Comparison of ENCODE assay signal across 8 mouse cellular contexts in the genomic region with DNA sequence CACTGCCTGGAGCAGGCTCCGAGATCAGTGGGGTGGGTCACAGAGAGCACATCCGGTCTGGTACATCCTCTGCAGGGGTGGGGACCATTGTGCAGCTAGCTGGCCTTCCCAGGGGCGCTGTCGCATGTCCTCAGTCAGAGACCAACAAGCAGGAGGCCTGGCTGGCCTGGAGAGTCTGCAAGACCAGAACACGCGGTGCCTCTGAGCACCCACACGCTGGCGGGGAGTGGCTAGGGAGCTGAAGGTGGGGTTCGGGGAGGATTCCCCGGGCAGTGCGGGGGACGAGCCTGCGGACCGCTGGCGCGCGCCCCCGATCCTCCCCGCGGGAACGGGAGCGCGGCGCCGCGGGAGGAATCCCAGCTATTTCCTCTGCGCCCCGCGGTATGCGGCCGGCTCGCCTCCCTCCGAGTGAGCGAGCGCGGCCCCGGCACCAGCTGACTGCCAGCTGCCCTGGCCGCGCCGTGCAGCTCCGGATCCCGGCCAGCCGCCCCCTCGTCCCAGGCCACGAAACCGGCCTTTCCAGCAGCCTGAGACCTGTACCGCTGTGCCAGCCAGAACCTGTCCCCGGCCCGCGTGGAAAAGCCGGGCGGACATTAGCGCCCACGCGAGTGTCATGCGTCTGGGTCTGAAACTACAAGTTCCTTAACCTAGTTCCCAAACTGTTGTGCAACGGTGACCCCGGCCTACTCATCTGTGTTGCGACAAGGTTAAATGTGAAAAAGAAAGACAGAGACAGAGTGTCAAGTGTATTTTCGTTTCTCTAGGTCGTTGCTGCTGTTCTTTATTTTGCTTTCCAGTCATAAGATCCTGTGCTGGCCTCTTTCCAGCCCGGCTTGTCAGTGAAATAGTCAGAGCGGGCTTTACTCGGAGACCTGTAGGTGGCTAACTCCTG.
A peak's percentile ranks its signal among the peaks of the same experiment; 100 is the strongest.
DNase-seq lines count a peak whose midpoint lies in the region; ATAC-seq lines count a peak whose summit lies in the region.

No protein-coding gene starts in this region.

- peaks cover 40% of the 10 kb centered on the region for H3K4me1 ChIP-seq in hindbrain, embryonic 13.5 days (replicated peaks)

- no peaks in the 10 kb centered on the region for H3K9me3 ChIP-seq in hindbrain, embryonic 13.5 days

- peak overlapping the region; percentile 81 for H3K9ac ChIP-seq in hindbrain, embryonic 13.5 days

- 4% methylated on average over 64 of the region's 64 CpGs for WGBS in hindbrain, embryonic 13.5 days

- no peaks in the 10 kb centered on the region for H3K36me3 ChIP-seq in hindbrain, embryonic 13.5 days

- peak; percentile 78 for DNase-seq in MN1 (ENCODE audit: low spot score)
- peak; percentile 67 to 68 for DNase-seq in cerebellum, postnatal 10 days
- DNase-seq in frontal cortex, postnatal 36 days (ENCODE audit: low spot score in 2 of 2): peak; percentile 65 to 68
- peak; percentile 42 to 57 for DNase-seq in layer of hippocampus, postnatal 25 days (ENCODE audit: extremely low spot score in 1 of 2, low spot score in 1 of 2)
- DNase-seq in lung, postnatal 36 days: peak; percentile 88
- DNase-seq in retina, embryonic 14.5 days (ENCODE audit: low spot score): peak; percentile 74
- DNase-seq in thymus, postnatal 36 days: peak; percentile 46 to 53

- peak overlapping the region; percentile 78 for H3K4me2 ChIP-seq in hindbrain, embryonic 13.5 days

- H3K27me3 ChIP-seq in hindbrain, embryonic 13.5 days: peaks cover 15% of the 10 kb centered on the region

- H3K4me3 ChIP-seq in hindbrain, embryonic 13.5 days: peak overlapping the region; percentile 49

- ATAC-seq in hindbrain, embryonic 13.5 days (ENCODE audit: low FRiP score): peak; percentile 70

- peak overlapping the region; percentile 81 for H3K27ac ChIP-seq in hindbrain, embryonic 13.5 days

Comparison
In these comparisons a context has a peak if more than half of its experiments do, and no peak if none do; other contexts are left out.
1. Peak in every context shown above with its lines: DNase-seq, ATAC-seq, H3K4me3 ChIP-seq and H3K27ac ChIP-seq.